Mouse (Mus musculus): Measurements from ENCODE around the gene Gm3002. TPM values are rescaled to one million over a fixed set of nuclear protein-coding genes. Genes with fewer than 3 reads are reported as not detected.

The Gm3002 gene
- 4.3 TPM for polyA plus RNA-seq (2014; fragmentation: Illumina TruSeq; extraction: RNeasy Lipid Tissue Mini Kit (QIAGEN cat#74804); ENCODE audit: low read depth, low replicate concordance)

GRCm38 (mm10) chr14:3809774-3810173 is at the start of gene Gm3002:
Gene Gm3002 (plus strand): TSS chr14:3810074.

GRCm38 (mm10) chr14:3845945-3846344 is 36.1 kb downstream of the Gm3002 start, which contains the start of gene Gm3033:
Gene Gm3033 (plus strand): TSS chr14:3846245.

GRCm38 (mm10) chr14:3883872-3884271 is 74.0 kb downstream of the Gm3002 start, which contains the start of gene Gm2916:
Gene Gm2916 (plus strand): TSS chr14:3884172.

GRCm38 (mm10) chr14:3931456-3931855 is 121.6 kb downstream of the Gm3002 start, which contains the start of gene Gm3029:
Gene Gm3029 (plus strand): TSS chr14:3931756.

GRCm38 (mm10) chr14:3963247-3963646 is 153.4 kb downstream of the Gm3002 start, which contains the start of gene Gm3095:
Gene Gm3095 (plus strand): TSS chr14:3963547.

GRCm38 (mm10) chr14:3998094-3998493 is 188.2 kb downstream of the Gm3002 start, which contains the start of gene Gm3099:
Gene Gm3099 (plus strand): TSS chr14:3998394.

Other genes starting within 250 kb of the Gm3002 start
- gene Gm3012, start 175.6 kb upstream of the Gm3002 start, polyA plus RNA-seq (2014; fragmentation: Illumina TruSeq; extraction: RNeasy Lipid Tissue Mini Kit (QIAGEN cat#74804); ENCODE audit: low read depth, low replicate concordance) = 45.4 TPM
- 3.9 TPM for gene Gm3020, start 158.0 kb upstream of the Gm3002 start, polyA plus RNA-seq (2014; fragmentation: Illumina TruSeq; extraction: RNeasy Lipid Tissue Mini Kit (QIAGEN cat#74804); ENCODE audit: low read depth, low replicate concordance)
- gene Gm3043, start 121.3 kb upstream of the Gm3002 start, polyA plus RNA-seq (2014; fragmentation: Illumina TruSeq; extraction: RNeasy Lipid Tissue Mini Kit (QIAGEN cat#74804); ENCODE audit: low read depth, low replicate concordance) = 0.59 TPM
- 0.18 TPM for gene Gm3033, start 36.2 kb downstream of the Gm3002 start, polyA plus RNA-seq (2014; fragmentation: Illumina TruSeq; extraction: RNeasy Lipid Tissue Mini Kit (QIAGEN cat#74804); ENCODE audit: low read depth, low replicate concordance)
- 54.9 TPM for gene Gm2916, start 74.1 kb downstream of the Gm3002 start, polyA plus RNA-seq (2014; fragmentation: Illumina TruSeq; extraction: RNeasy Lipid Tissue Mini Kit (QIAGEN cat#74804); ENCODE audit: low read depth, low replicate concordance)
- gene Gm3029, start 121.7 kb downstream of the Gm3002 start, polyA plus RNA-seq (2014; fragmentation: Illumina TruSeq; extraction: RNeasy Lipid Tissue Mini Kit (QIAGEN cat#74804); ENCODE audit: low read depth, low replicate concordance) = 88.6 TPM
- 7.0 TPM for gene Gm3095, start 153.5 kb downstream of the Gm3002 start, polyA plus RNA-seq (2014; fragmentation: Illumina TruSeq; extraction: RNeasy Lipid Tissue Mini Kit (QIAGEN cat#74804); ENCODE audit: low read depth, low replicate concordance)
- gene Gm3099, start 188.3 kb downstream of the Gm3002 start, polyA plus RNA-seq (2014; fragmentation: Illumina TruSeq; extraction: RNeasy Lipid Tissue Mini Kit (QIAGEN cat#74804); ENCODE audit: low read depth, low replicate concordance) = 4.0 TPM
- 2.7 TPM for gene Gm5796, start 213.9 kb downstream of the Gm3002 start, polyA plus RNA-seq (2014; fragmentation: Illumina TruSeq; extraction: RNeasy Lipid Tissue Mini Kit (QIAGEN cat#74804); ENCODE audit: low read depth, low replicate concordance)

Measured in testis, adult 10 weeks (tissue).